Mouse (Mus musculus) spleen, adult 2 months (tissue): ENCODE measurements around the gene Fmn2. TPM values are rescaled to one million over a fixed set of nuclear protein-coding genes. Genes with fewer than 3 reads are reported as not detected.

ENCODE experiments used
- DNase-seq, 2 experiments: peaks; one replicate each; pipeline versions ENCODE4 v3.0.0 to v3.0.0-alpha.2; 2012 to 2021; ENCODE audit warnings: low spot score in 2 of 2, low read depth in 1 of 2
- H3K27ac ChIP-seq: fragments of 200-500 bp; 2 replicates; pipeline ENCODE4 v1.5.1; 2012; ENCODE audit warnings: low read length, inconsistent platforms; ENCODE audit not compliant: insufficient read depth
- H3K27me3 ChIP-seq: fragments of 200-500 bp; 2 replicates; pipeline ENCODE4 v1.6.1; 2012; ENCODE audit warnings: mild to moderate bottlenecking, moderate library complexity, low read length, inconsistent platforms; ENCODE audit not compliant: control insufficient read depth, insufficient read depth
- H3K36me3 ChIP-seq: fragments of 200-500 bp; 2 replicates; pipeline ENCODE4 v1.6.1; 2012; ENCODE audit warnings: mild to moderate bottlenecking, low read length, inconsistent platforms; ENCODE audit not compliant: control insufficient read depth, insufficient read depth
- H3K4me1 ChIP-seq: fragments of 200-500 bp; 2 replicates; pipeline ENCODE4 v1.6.1; 2011; ENCODE audit warnings: inconsistent platforms; ENCODE audit not compliant: control insufficient read depth, insufficient read depth, insufficient read length
- H3K4me3 ChIP-seq: fragments of 200-500 bp; 2 replicates; pipeline ENCODE4 v1.5.1; 2011; ENCODE audit warnings: mild to moderate bottlenecking, inconsistent platforms; ENCODE audit not compliant: insufficient read depth, insufficient read length; ENCODE audit errors: extremely low read depth
- CTCF ChIP-seq: fragments of 200-500 bp; IDR thresholded peaks from 2 replicates; pipeline ENCODE4 v1.5.1; 2011; ENCODE audit warnings: mild to moderate bottlenecking, inconsistent platforms; ENCODE audit not compliant: insufficient read depth, insufficient read length, insufficient replicate concordance; ENCODE audit errors: extremely low read depth
- POLR2A ChIP-seq: fragments of 200-500 bp; IDR thresholded peaks from 2 replicates; pipeline ENCODE4 v1.6.1; 2011; ENCODE audit warnings: low read depth, low read length, inconsistent platforms
- WGBS: fragments of 180-500 bp; shearing (Covaris S2); methylation state at CpG from one replicate; pipeline ENCODE4 v1.1.7; 2018; 5-methylcytosine and 5-hydroxymethylcytosine counted together
- polyA plus RNA-seq: library from polyadenylated mRNA; depleted of rRNA; stranded (reverse); fragments of >200 nt; gene quantifications from 2 replicates; pipeline ENCODE4 v1.2.3, GENCODE M21; 2012

Gene Fmn2
- polyA plus RNA-seq, 1 experiment, result 0.06 TPM

DNA sequence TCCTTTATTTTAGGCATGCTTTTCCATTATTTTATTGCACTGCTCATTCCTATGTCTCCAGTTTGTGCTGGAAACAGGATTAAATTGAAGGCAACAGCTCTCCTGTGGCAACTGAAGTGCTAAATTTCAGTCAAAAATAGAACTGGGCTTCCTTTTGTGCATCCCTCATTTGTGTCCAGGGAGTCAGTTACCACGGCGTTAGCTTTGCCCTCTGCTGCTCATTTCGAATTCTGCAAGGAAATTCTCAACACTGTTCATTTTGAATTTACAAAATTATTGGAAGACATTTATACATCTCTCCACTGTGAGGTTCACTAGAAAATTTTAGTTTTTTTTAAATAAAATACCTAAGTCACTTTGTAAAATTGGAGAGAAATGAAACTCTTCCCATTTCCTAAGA, 53.8 kb downstream of the Fmn2 start:
- no peak for DNase-seq
- no peak for TF ChIP-seq CTCF
- TF ChIP-seq POLR2A, result no peak
- Histone ChIP-seq H3K27ac (no peak overlapping the region), H3K4me1 (no peaks in the 10 kb centered on the region), H3K4me3 (no peak overlapping the region; the same call in 1 of the 2 replicates), H3K36me3 (no peaks in the 10 kb centered on the region), H3K27me3 (no peaks in the 10 kb centered on the region)
- 76% methylated on average over 3 of the region's 3 CpGs for WGBS

DNA sequence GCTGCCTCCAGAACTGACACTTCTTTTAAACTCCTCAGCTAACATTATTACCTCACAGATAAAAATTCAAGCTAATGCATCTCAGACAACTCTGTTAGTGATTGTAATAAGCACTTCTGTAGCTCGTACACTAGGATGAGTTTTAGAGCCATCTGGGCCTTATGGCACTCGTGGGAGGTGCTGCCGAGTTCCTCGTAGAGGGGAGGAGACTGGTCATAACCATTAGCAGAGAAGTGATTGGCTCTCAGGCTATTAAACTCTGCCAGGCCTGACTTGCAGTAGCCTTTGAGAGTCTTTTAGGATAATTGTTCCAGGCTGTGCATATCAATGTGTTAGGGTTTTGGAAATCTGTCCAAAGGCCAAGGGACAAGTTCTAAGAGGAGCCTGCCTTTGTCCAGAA, 55.6 kb downstream of the Fmn2 start:
- Histone ChIP-seq H3K27me3 (no peaks in the 10 kb centered on the region), H3K4me3 (no peak overlapping the region), H3K27ac (no peak overlapping the region), H3K4me1 (no peaks in the 10 kb centered on the region), H3K36me3 (no peaks in the 10 kb centered on the region)
- 82% methylated on average over 4 of the region's 4 CpGs for WGBS
- DNase-seq, result no peak
- TF ChIP-seq CTCF (no peak), POLR2A (no peak)

DNA sequence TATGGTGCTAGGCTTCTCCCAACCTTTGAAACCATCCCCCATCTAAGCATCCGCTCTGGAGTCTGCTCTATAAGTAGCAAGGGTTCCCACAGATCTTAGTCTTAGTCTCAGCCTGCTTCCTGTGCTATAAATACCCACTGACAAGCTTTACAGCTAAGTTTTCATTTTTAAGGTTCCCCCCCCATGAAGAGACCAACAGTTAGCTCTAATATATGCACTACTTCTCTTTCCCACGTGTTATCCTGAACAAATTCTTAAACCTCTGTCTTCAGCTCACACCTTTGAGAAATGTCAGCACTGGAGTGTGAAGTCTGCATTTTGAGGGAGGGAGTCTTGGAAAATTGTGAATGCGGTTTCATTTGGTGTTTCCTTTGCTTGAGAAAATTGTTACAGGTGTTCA, 56.2 kb downstream of the Fmn2 start:
- TF ChIP-seq POLR2A (no peak), CTCF (no peak)

DNA sequence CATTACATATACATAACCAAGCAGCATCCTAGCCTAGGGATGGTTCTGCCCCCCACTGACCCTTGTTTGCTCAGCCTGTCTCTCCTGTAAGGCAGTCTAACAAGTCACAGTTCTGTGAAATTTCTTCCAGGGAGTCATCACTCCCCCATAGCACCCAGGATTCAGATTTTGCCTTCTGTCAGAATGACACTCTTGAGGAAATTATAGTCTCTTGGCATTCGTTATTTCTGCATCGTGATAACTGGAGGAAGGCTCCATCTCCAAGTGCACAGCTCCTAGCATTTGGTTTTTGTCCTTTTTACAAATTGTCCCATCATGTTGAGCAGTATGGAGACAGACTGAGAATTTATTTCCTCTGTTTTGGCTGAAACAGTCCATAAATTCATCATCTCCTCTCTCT, 56.9 kb downstream of the Fmn2 start:
- no peaks in the 10 kb centered on the region for H3K36me3 ChIP-seq
- WGBS, result 90% methylated on average over 2 of the region's 2 CpGs
- TF ChIP-seq POLR2A (no peak), CTCF (no peak)

More for the DNA sequence above, 56.2 kb downstream of the Fmn2 start:
- no peaks in the 10 kb centered on the region for H3K27me3 ChIP-seq
- no peak overlapping the region for H3K4me3 ChIP-seq
- no peaks in the 10 kb centered on the region for H3K4me1 ChIP-seq
- DNase-seq, result no peak
- 37% methylated on average over 3 of the region's 3 CpGs for WGBS
- no peak overlapping the region for H3K27ac ChIP-seq
- H3K36me3 ChIP-seq, result no peaks in the 10 kb centered on the region

DNA sequence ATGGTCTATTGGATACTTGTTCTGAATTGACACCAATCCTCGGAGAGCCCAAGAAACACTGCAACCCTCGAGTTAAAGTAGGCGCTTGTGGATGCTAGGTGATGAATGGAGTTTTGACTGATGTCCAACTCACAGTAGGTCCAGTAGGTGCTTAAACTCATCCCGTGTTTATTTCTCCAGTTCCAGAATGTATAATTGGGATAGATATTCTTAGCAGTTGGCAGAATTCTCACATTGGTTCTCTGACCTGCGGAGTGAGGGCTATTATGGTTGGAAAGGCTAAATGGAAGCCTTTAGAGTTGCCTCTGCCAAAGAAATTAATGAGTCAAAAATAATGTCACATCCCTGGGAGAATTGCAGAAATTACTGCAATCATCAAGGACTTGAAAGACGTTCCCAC, 62.9 kb downstream of the Fmn2 start:
- DNase-seq, result no peak
- Histone ChIP-seq H3K4me3 (no peak overlapping the region), H3K36me3 (no peaks in the 10 kb centered on the region), H3K27ac (no peak overlapping the region), H3K27me3 (no peaks in the 10 kb centered on the region), H3K4me1 (no peaks in the 10 kb centered on the region)
- WGBS, result 92% methylated on average over 6 of the region's 6 CpGs
- TF ChIP-seq CTCF (no peak), POLR2A (no peak)

More for the DNA sequence above, 56.9 kb downstream of the Fmn2 start:
- Histone ChIP-seq H3K27ac (no peak overlapping the region), H3K27me3 (no peaks in the 10 kb centered on the region), H3K4me1 (no peaks in the 10 kb centered on the region), H3K4me3 (no peak overlapping the region)
- no peak for DNase-seq

DNA sequence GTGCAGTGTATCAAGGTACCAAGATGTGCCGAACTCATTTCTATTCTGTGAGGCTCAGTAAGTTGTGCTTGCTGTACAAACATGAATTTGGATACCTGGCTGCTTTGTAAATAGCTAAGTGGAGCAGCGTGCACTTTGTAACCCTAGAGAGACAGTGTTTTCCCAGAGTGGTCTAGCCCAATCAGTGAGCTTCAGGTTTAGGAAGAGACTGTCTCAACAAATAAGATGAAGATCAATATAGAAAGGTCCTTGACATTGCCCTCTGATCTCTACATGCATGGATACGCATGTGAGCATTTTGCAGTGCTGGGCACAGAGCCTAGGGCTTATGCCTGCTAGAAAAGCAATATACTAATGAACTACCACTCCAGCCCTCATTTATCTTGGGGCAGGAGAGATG, 67.0 kb downstream of the Fmn2 start:
- WGBS, result 85% methylated on average over 3 of the region's 3 CpGs
- no peaks in the 10 kb centered on the region for H3K36me3 ChIP-seq
- no peak for DNase-seq
- H3K4me3 ChIP-seq, result no peak overlapping the region
- no peak overlapping the region for H3K27ac ChIP-seq
- H3K27me3 ChIP-seq, result no peaks in the 10 kb centered on the region
- no peaks in the 10 kb centered on the region for H3K4me1 ChIP-seq
- TF ChIP-seq CTCF, result no peak
- TF ChIP-seq POLR2A, result no peak

DNA sequence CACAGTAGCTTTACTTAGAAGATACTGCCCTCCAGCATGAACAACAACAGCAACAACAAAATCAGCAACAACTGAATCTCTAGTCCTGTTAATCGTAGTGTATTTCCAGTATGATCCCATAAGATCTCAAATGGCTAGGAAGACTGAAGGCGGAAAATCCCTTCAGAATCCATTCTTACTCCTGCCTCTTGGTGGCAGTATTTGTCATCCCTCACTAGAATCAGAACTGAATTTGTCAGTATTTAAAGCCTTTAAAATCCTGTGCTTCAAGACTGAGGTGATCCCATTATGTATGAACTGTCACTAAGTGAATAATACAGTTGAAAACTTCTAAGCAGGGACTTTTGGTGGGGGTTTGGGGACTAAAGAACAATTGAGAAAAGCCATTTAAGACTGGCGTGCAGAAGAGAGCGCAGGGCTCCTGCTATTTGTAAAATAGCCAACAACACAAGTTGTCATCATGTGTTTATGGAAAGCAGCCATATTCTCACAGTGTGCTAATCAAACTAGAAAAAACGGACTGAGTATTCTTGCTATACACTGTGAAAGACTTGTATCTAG, 90.9 kb downstream of the Fmn2 start:
- 79% methylated on average over 5 of the region's 5 CpGs for WGBS
- H3K4me3 ChIP-seq, result no peak overlapping the region
- no peak overlapping the region for H3K27ac ChIP-seq
- no peaks in the 10 kb centered on the region for H3K4me1 ChIP-seq
- H3K27me3 ChIP-seq, result no peaks in the 10 kb centered on the region
- no peaks in the 10 kb centered on the region for H3K36me3 ChIP-seq
- TF ChIP-seq POLR2A, result no peak
- TF ChIP-seq CTCF, result no peak
- no peak for DNase-seq
